Mouse (Mus musculus) G1E (cell line): Measurements from ENCODE around the gene Pnma1.

Experiments used
- CTCF ChIP-seq: IDR thresholded peaks from 2 replicates; pipeline ENCODE4 v1.5.1; 2012; ENCODE audit warnings: low read depth, low read length, inconsistent platforms, mixed read lengths
- GATA1 ChIP-seq: IDR thresholded peaks from 2 replicates; pipeline ENCODE4 v1.6.1; 2012; ENCODE audit warnings: borderline replicate concordance, low read length, inconsistent platforms, mixed read lengths
- POLR2AphosphoS5 ChIP-seq: IDR thresholded peaks from 2 replicates; pipeline ENCODE4 v1.6.1; 2012; ENCODE audit warnings: low read depth, low read length, inconsistent platforms; ENCODE audit not compliant: insufficient replicate concordance
- TAL1 ChIP-seq: conservative IDR thresholded peaks from 2 replicates; pipeline ENCODE4 v1.6.1; 2012; ENCODE audit warnings: low read depth, low read length, inconsistent platforms, mixed read lengths

GRCm38 (mm10) chr12:84188881-84189444 lies 40.7 kb upstream of the Pnma1 start:
- TF ChIP-seq CTCF, result no peak
- TF ChIP-seq POLR2AphosphoS5, result no peak
- TF ChIP-seq GATA1, result no peak
- TF ChIP-seq TAL1, result no peak
